Mouse (Mus musculus) ZHBTc4 (cell line): ENCODE data around the gene Spns1.
"Not testable (repeated sequence)": the region's sequence is repeated elsewhere in the genome, so short reads cannot be mapped to it uniquely, and the experiment has no call there.

Experiments
- DNase-seq: peaks from one replicate; pipeline ENCODE4 v3.0.0-alpha.2; 2011; ENCODE audit warnings: low read depth, low spot score

Spns1 gene

GRCm38 (mm10) chr7:126377278-126378158 is at the start of gene Spns1:
Gene Spns1, minus strand, starts transcription at chr7:126377450.
- DNase-seq, result peak; percentile 98

- DNase-seq, result no peak
Observed at GRCm38 (mm10) chr7:126424161-126424560, 46.9 kb upstream of the Spns1 start.

- no peak for DNase-seq
Observed at GRCm38 (mm10) chr7:126421756-126422155, 44.5 kb upstream of the Spns1 start.

DNA sequence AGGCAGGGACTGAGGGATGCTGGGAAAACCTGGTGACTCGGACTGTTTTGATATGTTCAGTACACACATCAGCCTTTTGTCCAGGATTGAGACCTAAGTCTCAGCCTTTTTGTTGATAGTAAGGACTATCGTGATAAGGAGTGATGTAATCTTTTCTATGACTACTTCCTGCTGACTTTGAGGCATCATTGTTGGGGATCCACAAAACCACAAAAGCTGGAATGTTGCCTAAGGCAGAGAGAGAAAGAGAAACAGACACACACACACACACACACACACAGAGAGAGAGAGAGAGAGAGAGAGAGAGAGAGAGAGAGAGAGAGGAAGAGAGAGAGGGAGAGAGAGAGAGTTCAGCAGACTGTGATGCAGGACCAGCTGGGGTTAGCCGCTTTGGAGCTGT is 41.2 kb upstream of the Spns1 start:
- DNase-seq, result no peak

DNA sequence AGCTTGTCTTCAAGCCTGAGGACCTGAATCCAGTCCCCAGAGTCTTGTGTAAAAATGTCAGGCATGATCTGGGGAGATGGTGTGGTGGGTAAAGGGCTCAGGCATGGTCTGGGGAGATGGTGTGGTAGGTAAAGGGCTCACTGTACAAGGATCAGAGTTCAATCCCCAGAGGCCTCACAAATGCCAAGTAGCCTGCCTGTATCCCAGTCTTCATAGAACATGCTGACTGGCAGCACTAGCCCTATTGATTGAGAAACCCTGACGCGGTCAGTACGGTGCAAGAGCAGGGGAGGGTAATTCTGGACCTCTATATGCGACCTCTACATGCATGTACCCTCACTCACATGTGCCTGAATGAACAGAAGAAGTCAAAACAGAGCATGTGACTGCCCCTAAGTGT is 40.4 kb upstream of the Spns1 start:
- DNase-seq, result no peak

DNA sequence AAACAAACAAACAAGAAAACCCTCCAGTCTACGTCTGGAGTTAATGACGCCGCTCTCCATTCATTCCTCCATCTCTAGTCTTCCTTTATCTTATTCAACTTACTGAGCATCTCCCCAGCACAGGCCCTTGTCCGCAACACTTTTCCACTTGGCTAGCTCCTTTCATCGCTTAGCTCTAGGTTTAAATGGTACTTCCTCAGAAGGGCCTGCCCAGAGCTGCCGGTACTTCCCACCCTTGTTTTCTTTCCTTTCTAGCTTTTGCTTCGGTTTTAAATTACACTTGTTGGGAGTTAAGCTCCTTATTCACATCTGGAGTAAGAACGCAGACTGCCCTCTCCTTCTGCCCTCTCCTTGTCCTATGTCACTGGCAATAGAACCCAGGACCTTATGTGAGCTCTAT is 39.8 kb upstream of the Spns1 start:
- no peak for DNase-seq

DNA sequence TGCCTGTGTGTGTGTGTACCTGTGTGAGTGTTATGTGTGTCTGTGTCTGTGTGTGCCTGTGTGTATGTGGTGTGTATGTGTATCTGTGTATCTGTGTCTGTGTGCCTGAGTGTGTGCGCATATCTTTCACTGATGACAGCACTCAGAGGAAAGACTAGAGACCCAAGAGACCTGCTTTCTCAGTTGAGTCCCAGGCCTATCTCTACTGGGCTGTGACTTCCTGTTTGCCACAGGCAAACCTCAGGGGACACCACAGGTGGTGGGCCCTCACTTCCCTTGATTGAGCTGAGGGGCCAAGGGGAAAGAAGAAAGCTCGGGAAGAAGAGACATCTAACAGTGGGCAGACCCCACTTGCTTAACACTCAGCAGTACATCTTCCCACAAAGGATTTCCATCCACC is 39.4 kb upstream of the Spns1 start:
- DNase-seq, result no peak

DNA sequence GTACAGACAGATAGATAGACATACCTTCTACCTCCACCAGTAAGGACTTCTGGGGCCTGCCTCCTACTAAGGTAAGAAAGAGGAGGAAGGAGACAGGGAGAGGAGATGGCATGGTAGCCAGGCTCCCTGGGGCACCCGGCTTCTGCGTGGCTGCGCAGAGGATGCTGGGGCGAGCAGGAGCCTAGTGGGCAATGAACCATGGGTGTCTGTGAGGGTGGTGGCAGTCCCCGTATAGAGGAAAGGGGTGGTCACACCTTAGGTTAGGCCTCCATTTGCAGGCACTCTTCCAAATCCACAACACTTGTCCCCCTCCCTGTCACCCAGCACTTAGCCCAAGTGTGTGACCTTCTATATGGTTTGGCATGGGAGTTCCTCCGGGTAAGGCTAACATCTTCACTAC is 37.5 kb upstream of the Spns1 start, which contains the start of gene Cd19:
TSS of gene Cd19 (minus strand) at position 165 of the 400 bp plus-strand sequence.
- no peak for DNase-seq

DNA sequence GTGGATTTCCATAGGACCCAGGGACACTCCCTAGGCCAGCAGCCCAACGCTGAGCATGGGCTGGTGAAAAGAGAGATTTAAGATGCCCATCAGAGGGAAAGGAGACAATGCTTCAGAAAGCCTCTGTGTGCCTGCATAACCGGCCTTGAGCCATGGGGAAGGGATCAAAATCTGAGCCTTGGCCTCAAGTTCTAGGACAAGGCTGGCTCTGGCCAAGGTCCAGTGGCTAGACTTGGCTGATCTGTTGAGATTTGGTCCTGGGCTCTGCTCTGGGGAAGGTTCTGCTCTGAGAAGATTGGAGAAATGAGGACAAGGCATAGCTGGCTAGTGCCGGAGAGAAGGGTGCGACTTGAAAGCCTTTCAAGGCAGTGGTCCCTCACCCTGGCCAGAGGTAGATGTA is 33.8 kb upstream of the Spns1 start:
- DNase-seq, result no peak

GRCm38 (mm10) chr7:126408686-126409085 is 31.4 kb upstream of the Spns1 start:
- no peak for DNase-seq

GRCm38 (mm10) chr7:126402518-126402917 is 25.3 kb upstream of the Spns1 start:
- DNase-seq, result not testable (repeated sequence)

GRCm38 (mm10) chr7:126399548-126399947 is 22.3 kb upstream of the Spns1 start:
- peak; percentile 90 for DNase-seq

GRCm38 (mm10) chr7:126397822-126398221 is 20.6 kb upstream of the Spns1 start:
- no peak for DNase-seq

- DNase-seq, result no peak
Observed at GRCm38 (mm10) chr7:126397221-126397620, 20.0 kb upstream of the Spns1 start.

DNA sequence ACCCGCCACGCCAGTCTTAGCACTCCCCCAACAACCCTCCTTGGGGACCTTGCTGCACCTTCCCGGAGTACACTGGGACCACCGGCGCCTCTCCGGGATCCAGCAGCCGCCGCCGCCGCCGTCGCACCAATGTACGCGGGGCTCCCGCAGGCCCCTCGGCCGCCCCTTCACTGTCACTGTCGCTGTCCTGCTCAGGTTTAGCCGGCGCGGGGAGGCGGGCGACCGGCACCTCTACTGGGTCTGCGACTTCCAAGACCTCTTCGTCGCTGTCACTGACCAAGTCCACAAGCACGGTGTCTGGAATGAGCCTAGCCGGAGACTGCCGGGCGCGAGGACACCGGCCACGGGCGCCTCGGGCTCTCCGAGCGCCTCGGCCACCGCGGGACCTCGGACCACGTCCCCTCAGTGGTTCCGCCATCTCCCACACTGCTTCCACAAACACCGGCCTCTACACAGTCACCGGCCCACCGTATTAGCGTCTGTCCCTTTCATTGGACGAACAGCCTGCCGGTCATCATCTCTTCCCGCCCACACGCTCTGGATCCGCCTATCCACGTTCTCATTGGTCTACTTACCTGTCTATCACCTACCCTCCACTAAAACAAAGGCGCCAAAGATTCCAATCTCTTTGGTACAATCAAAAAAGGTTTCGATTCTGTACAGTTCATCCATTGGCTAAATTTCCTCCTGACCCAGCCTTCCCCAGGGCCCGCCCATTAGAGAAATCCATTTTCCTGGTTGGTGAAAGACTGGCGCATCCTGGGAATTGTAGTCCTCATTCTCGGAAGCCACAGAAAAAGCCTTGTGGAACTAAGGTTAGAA is 19.3 kb upstream of the Spns1 start, which contains the start of gene Nfatc2ip:
TSS of gene Nfatc2ip (minus strand) at position 440 of the 822 bp plus-strand sequence.
- peak; percentile 98 for DNase-seq

GRCm38 (mm10) chr7:126392086-126392884 is 15.0 kb upstream of the Spns1 start:
- DNase-seq, result peak; percentile 97

GRCm38 (mm10) chr7:126388185-126388584 is 10.9 kb upstream of the Spns1 start:
- DNase-seq, result peak; percentile 72

- no peak for DNase-seq
Observed at GRCm38 (mm10) chr7:126383565-126383964, 6.3 kb upstream of the Spns1 start.

DNA sequence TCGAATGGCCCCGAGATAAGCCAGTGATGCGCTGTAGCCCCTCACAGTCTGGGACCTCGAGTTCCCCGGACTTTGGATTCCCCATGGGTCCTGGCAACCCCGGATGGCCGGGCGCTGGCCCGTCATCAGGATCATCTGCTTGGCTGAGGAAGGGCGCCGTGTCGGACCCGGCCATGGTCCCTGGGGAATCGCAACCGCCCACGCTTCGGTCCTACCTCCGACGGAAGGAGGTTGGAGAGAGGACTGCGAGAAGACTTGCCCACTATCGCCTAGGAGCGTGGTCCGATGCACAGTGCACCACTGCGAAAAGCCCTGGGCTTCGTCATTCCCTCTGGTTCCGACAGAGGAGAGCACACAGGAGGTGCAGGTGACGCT is 360 bp downstream of the Spns1 start:
- no peak for DNase-seq

- DNase-seq, result no peak
Observed at GRCm38 (mm10) chr7:126375012-126375411, 2.2 kb downstream of the Spns1 start.

DNA sequence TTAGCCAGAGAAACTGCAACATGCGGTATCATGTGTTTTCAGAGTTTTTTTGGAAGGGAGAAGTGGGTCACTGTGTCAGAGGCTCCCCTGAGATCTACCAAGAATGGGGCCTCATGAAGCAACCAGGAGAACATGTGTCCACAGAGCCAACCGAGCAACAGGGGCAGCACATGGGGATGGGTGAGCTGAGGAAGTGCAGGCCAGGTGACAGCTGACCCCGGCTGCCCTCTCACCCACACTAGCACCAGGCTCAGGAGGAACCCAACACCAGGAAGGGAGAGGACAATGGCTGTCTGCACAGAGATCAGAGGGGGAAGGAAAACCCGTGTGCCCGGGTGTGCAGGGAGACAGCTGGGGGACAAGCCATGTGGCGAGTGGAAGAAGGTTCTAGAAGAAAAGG is 2.7 kb downstream of the Spns1 start:
- DNase-seq, result no peak

- peak; percentile 84 for DNase-seq
Observed at GRCm38 (mm10) chr7:126373007-126373406, 4.2 kb downstream of the Spns1 start.
